8 mouse cellular contexts compared by ENCODE assay signal in the genomic region with DNA sequence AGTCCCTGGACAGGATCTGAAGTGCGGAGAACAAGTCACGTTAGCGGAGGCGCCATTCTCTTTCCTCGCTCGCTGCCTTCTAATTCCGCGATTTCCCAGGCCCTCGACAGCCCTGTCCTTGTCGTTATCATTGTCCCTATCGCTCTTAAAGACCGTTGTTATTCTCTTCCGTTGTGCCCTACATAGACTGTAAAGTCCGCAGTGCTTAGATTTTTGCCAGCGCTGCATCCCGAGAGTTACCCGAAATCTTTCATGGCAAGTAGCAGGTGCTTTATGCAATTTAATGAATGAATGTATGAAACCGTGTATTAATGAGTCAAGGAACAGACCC. TPM values are rescaled to one million over a fixed set of nuclear protein-coding genes. Genes with fewer than 3 reads are reported as not detected.
DNase-seq lines count a peak whose midpoint lies in the region; ATAC-seq lines count a peak whose summit lies in the region.

No protein-coding gene starts in this region.

- ATAC-seq in heart, embryonic 14.5 days (ENCODE audit: insufficient number of reproducible peaks, insufficient read depth, low FRiP score, low read depth): no peak
- peak; percentile 9 for ATAC-seq in activated CD4-positive, CD25-positive, alpha-beta regulatory T cell, adult 4 months
- ATAC-seq in hindbrain, embryonic 14.5 days (ENCODE audit: low FRiP score): peak; percentile 25; the same call in 1 of the 2 replicates
- peak; percentile 33 for ATAC-seq in midbrain, embryonic 11.5 days (ENCODE audit: low FRiP score)

- 0 out of 2 replicates have a peak, but pooled peaks cover 3% of the 10 kb centered on the region for H3K9me3 ChIP-seq in heart, embryonic 14.5 days (ENCODE audit: control insufficient read depth, low read length)
- no peaks in the 10 kb centered on the region for H3K9me3 ChIP-seq in hindbrain, embryonic 14.5 days (ENCODE audit: control insufficient read depth, low read length)
- H3K9me3 ChIP-seq in midbrain, embryonic 11.5 days (ENCODE audit: control insufficient read depth, low read length): no peaks in the 10 kb centered on the region

- peak overlapping the region; percentile 85 for H3K4me2 ChIP-seq in heart, embryonic 14.5 days (ENCODE audit: low read length)
- H3K4me2 ChIP-seq in hindbrain, embryonic 14.5 days (replicated peaks): peak overlapping the region; percentile 84
- H3K4me2 ChIP-seq in midbrain, embryonic 11.5 days: peak overlapping the region; percentile 59

- H3K9ac ChIP-seq in heart, embryonic 14.5 days (ENCODE audit: low read length): peak overlapping the region; percentile 87
- H3K9ac ChIP-seq in hindbrain, embryonic 14.5 days: peak overlapping the region; percentile 68
- H3K9ac ChIP-seq in midbrain, embryonic 11.5 days (ENCODE audit: low read length): peak overlapping the region; percentile 78

- H3K36me3 ChIP-seq in heart, embryonic 14.5 days (ENCODE audit: control insufficient read depth, insufficient read depth, low read length): peaks cover 30% of the 10 kb centered on the region
- peaks cover 25% of the 10 kb centered on the region for H3K36me3 ChIP-seq in hindbrain, embryonic 14.5 days (replicated peaks; ENCODE audit: control insufficient read depth, insufficient read depth)
- H3K36me3 ChIP-seq in midbrain, embryonic 11.5 days (ENCODE audit: control insufficient read depth, insufficient read depth, low read length): peaks cover 12% of the 10 kb centered on the region

- H3K4me3 ChIP-seq in heart, embryonic 14.5 days (ENCODE audit: control insufficient read depth in 1 of 2, insufficient read depth in 1 of 2, low read depth in 1 of 2, low read length in 2 of 2): peak overlapping the region; percentile 74 to 77
- H3K4me3 ChIP-seq in hindbrain, embryonic 14.5 days (replicated peaks; ENCODE audit: low read length): peak overlapping the region; percentile 73
- peak overlapping the region; percentile 89 for H3K4me3 ChIP-seq in midbrain, embryonic 11.5 days (ENCODE audit: low read depth, low read length)

- under 1% methylated on average over 18 of the region's 18 CpGs for WGBS in heart, embryonic 14.5 days
- WGBS in hindbrain, embryonic 14.5 days: 1% methylated on average over 18 of the region's 18 CpGs
- WGBS in midbrain, embryonic 11.5 days: under 1% methylated on average over 18 of the region's 18 CpGs

- DNase-seq in heart, postnatal 4 days: no peak
- DNase-seq in hindbrain, embryonic 14.5 days (ENCODE audit: low spot score): no peak
- DNase-seq in midbrain, embryonic 11.5 days (ENCODE audit: low spot score, missing footprints): no peak
- no peak for DNase-seq in cerebellum, adult 8-10 months
- DNase-seq in right cerebral cortex, postnatal 14 days: no peak
- DNase-seq in left cerebral cortex, adult 11 months (ENCODE audit: low spot score): no peak

- peak overlapping the region; percentile 69 to 74 for H3K27ac ChIP-seq in heart, embryonic 14.5 days (replicated peaks in 1 of 2; ENCODE audit: control insufficient read depth in 1 of 2, insufficient read depth in 1 of 2, low read depth in 2 of 2, low read length in 2 of 2)
- peak overlapping the region; percentile 82 for H3K27ac ChIP-seq in hindbrain, embryonic 14.5 days
- H3K27ac ChIP-seq in midbrain, embryonic 11.5 days (ENCODE audit: low read depth, low read length): peak overlapping the region; percentile 77; the same call in 1 of the 2 replicates

- H3K4me1 ChIP-seq in heart, embryonic 14.5 days (ENCODE audit: control insufficient read depth in 2 of 2, insufficient read depth in 2 of 2, low read length in 2 of 2): peaks cover 0 to 7% of the 10 kb centered on the region in 2 experiments; a peak in 2 of 4 replicates
- H3K4me1 ChIP-seq in hindbrain, embryonic 14.5 days (replicated peaks; ENCODE audit: control insufficient read depth, insufficient read depth, low read length): peaks cover 18% of the 10 kb centered on the region
- peaks cover 14% of the 10 kb centered on the region for H3K4me1 ChIP-seq in midbrain, embryonic 11.5 days (ENCODE audit: control insufficient read depth, insufficient read depth, low read length)

- H3K27me3 ChIP-seq in heart, embryonic 14.5 days (ENCODE audit: control insufficient read depth, insufficient read depth, low read length): no peaks in the 10 kb centered on the region
- no peaks in the 10 kb centered on the region for H3K27me3 ChIP-seq in hindbrain, embryonic 14.5 days (ENCODE audit: control insufficient read depth, insufficient read depth, low read length)
- H3K27me3 ChIP-seq in midbrain, embryonic 11.5 days (ENCODE audit: control insufficient read depth, insufficient read depth, low read length): no peaks in the 10 kb centered on the region

RNA-seq across cellular contexts. Expression of gene Cox6a1, which starts 0.4 kb away (rescaled TPM):
- 1,685 and 1,706 TPM in 2 replicates for polyA plus RNA-seq in heart, embryonic 14.5 days (2014; fragmentation: Nextera tagmentation; extraction: Ambion mirVana)
- total RNA-seq in heart, postnatal 4 days (2021): 100 to 1,000 TPM; 619 to 662 TPM
- 100 to 1,000 TPM; 589 to 624 TPM for polyA plus RNA-seq in activated CD4-positive, CD25-positive, alpha-beta regulatory T cell, adult 4 months (2017; shearing (Covaris generic))
- 1,199 and 1,253 TPM in 2 replicates for polyA plus RNA-seq in hindbrain, embryonic 14.5 days (2014; fragmentation: Nextera tagmentation; extraction: Ambion mirVana)
- 745 and 840 TPM in 2 replicates for polyA plus RNA-seq in midbrain, embryonic 11.5 days (2014; fragmentation: Nextera tagmentation; extraction: Ambion mirVana)

RNA-seq across cellular contexts. Expression of gene Triap1, which starts 8.2 kb away (rescaled TPM):
- 42.9 and 47.6 TPM in 2 replicates for polyA plus RNA-seq in heart, embryonic 14.5 days (2014; fragmentation: Nextera tagmentation; extraction: Ambion mirVana)
- 10 to 100 TPM; 23.4 to 26.8 TPM for total RNA-seq in heart, postnatal 4 days (2021)
- 10 to 100 TPM; 42.3 to 45.6 TPM for polyA plus RNA-seq in activated CD4-positive, CD25-positive, alpha-beta regulatory T cell, adult 4 months (2017; shearing (Covaris generic))
- polyA plus RNA-seq in hindbrain, embryonic 14.5 days (2014; fragmentation: Nextera tagmentation; extraction: Ambion mirVana): 47.6 and 50.1 TPM in 2 replicates
- polyA plus RNA-seq in midbrain, embryonic 11.5 days (2014; fragmentation: Nextera tagmentation; extraction: Ambion mirVana): 57.7 and 64.7 TPM in 2 replicates

RNA-seq across cellular contexts. Expression of gene Gatc, which starts 8.2 kb away (rescaled TPM):
- 28.3 and 29.1 TPM in 2 replicates for polyA plus RNA-seq in heart, embryonic 14.5 days (2014; fragmentation: Nextera tagmentation; extraction: Ambion mirVana)
- 10 to 100 TPM; 17.3 to 19.3 TPM for total RNA-seq in heart, postnatal 4 days (2021)
- polyA plus RNA-seq in activated CD4-positive, CD25-positive, alpha-beta regulatory T cell, adult 4 months (2017; shearing (Covaris generic)): 10 to 100 TPM; 11.3 to 12.0 TPM
- 41.8 and 42.2 TPM in 2 replicates for polyA plus RNA-seq in hindbrain, embryonic 14.5 days (2014; fragmentation: Nextera tagmentation; extraction: Ambion mirVana)
- 43.5 and 46.8 TPM in 2 replicates for polyA plus RNA-seq in midbrain, embryonic 11.5 days (2014; fragmentation: Nextera tagmentation; extraction: Ambion mirVana)

RNA-seq across cellular contexts. Expression of gene Srsf9, which starts 22.2 kb away (rescaled TPM):
- polyA plus RNA-seq in heart, embryonic 14.5 days (2014; fragmentation: Nextera tagmentation; extraction: Ambion mirVana): 95.0 and 104 TPM in 2 replicates
- total RNA-seq in heart, postnatal 4 days (2021): 10 to 100 TPM; 39.1 to 42.4 TPM
- polyA plus RNA-seq in activated CD4-positive, CD25-positive, alpha-beta regulatory T cell, adult 4 months (2017; shearing (Covaris generic)): 10 to 100 TPM; 17.9 to 23.8 TPM
- polyA plus RNA-seq in hindbrain, embryonic 14.5 days (2014; fragmentation: Nextera tagmentation; extraction: Ambion mirVana): 140 and 145 TPM in 2 replicates
- polyA plus RNA-seq in midbrain, embryonic 11.5 days (2014; fragmentation: Nextera tagmentation; extraction: Ambion mirVana): 362 and 376 TPM in 2 replicates

RNA-seq across cellular contexts. Expression of gene Dynll1, which starts 48.4 kb away (rescaled TPM):
- 1,218 and 1,301 TPM in 2 replicates for polyA plus RNA-seq in heart, embryonic 14.5 days (2014; fragmentation: Nextera tagmentation; extraction: Ambion mirVana)
- total RNA-seq in heart, postnatal 4 days (2021): 100 to 1,000 TPM; 318 to 355 TPM
- polyA plus RNA-seq in activated CD4-positive, CD25-positive, alpha-beta regulatory T cell, adult 4 months (2017; shearing (Covaris generic)): 100 to 1,000 TPM; 459 to 496 TPM
- 1,269 and 1,310 TPM in 2 replicates for polyA plus RNA-seq in hindbrain, embryonic 14.5 days (2014; fragmentation: Nextera tagmentation; extraction: Ambion mirVana)
- 1,577 and 1,606 TPM in 2 replicates for polyA plus RNA-seq in midbrain, embryonic 11.5 days (2014; fragmentation: Nextera tagmentation; extraction: Ambion mirVana)
